Mouse (Mus musculus) spleen, adult 2 months (tissue): Measurements from ENCODE around the gene Ssh2.

ENCODE experiments used
- CTCF ChIP-seq: fragments of 200-500 bp; IDR thresholded peaks from 2 replicates; pipeline ENCODE4 v1.5.1; 2011; ENCODE audit warnings: mild to moderate bottlenecking, inconsistent platforms; ENCODE audit not compliant: insufficient read depth, insufficient read length, insufficient replicate concordance; ENCODE audit errors: extremely low read depth
- POLR2A ChIP-seq: fragments of 200-500 bp; IDR thresholded peaks from 2 replicates; pipeline ENCODE4 v1.6.1; 2011; ENCODE audit warnings: low read depth, low read length, inconsistent platforms

DNA sequence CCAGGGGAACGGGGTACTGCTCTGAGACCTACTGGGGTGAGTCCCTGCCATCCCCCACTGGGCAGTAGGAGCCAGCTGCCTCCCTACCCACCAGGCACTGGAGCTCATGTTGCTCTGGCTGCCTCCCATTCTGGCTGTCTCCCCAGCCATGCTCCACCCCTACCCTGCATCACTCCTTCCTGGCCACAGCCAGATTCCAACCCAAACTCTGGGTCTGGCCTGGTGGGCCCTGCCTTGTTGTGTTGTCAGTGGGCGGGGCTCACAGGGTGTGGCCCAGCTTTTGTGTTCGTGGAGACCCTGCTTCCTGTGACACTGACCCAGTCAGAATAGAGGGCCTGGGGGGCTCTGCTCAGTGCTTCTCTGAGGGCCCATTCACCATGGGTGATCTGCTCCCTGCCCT lies 287.4 kb downstream of the Ssh2 start:
- no peak for TF ChIP-seq CTCF
- TF ChIP-seq POLR2A = no peak
